Mouse (Mus musculus) liver (tissue): ENCODE results near the gene Sele.
"Not testable (repeated sequence)": the region's sequence is repeated elsewhere in the genome, so short reads cannot be mapped to it uniquely, and the experiment has no call there.

Experiments used
- DNase-seq: peaks from one replicate; pipeline ENCODE4 v3.0.0-alpha.2; 2020; ENCODE audit warnings: mixed read lengths

Sele gene

GRCm38 (mm10) chr1:164047934-164048333, at the start of gene Sele:
Gene Sele, plus strand, starts transcription at chr1:164048234.
- DNase-seq = no peak

DNA sequence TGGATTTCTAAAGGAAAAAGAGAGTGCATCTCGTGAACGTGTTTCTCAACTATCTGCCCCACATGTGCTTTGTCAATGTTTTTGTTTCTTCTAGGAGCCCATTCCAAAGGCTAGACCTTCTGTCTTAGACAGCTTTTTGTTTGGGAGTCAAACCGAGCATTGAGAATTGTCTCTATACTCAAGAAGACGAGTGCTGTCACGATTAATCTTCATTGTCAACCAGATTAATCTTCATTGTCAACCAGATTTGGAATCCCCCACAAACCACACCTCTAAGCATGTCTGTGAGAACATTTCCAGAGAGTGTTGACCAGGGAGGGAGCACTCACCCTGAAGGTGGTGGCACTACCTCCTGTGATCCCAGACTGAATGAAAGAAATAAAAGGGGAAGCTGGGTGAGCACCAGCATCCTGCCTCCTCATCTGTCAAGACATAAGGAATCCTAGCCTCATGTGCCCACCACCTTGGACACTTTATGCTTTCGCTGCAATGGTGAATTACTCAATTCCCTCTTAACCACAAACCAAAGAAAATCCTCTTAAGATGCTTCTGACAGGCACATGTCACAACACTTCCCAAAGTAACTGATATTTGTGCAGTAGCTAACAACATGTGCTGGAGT, 46.1 kb upstream of the Sele start:
- DNase-seq = no peak

- no peak for DNase-seq
Measured at GRCm38 (mm10) chr1:164004311-164004710, 43.7 kb upstream of the Sele start.

DNA sequence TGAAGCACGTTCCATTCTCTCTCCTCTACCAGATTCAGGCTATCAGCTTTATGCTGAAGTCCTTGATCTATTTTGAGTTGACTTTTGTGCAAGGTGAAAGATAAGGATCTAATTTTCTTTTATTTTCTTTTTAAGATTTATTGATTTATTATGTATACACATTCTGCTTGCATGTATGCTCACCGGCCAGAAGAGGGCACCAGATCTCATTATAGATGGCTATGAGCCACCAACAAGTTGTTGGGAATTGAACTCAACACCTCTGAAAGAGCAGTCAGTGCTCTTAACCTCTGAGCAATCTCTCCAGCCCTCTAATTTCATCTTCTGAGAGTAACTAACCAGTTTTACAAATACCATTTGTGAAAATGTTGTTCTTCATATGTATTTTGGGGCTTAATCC, 38.8 kb upstream of the Sele start:
- peak; percentile 25 for DNase-seq

GRCm38 (mm10) chr1:164014616-164015015, 33.4 kb upstream of the Sele start:
- DNase-seq = no peak

DNA sequence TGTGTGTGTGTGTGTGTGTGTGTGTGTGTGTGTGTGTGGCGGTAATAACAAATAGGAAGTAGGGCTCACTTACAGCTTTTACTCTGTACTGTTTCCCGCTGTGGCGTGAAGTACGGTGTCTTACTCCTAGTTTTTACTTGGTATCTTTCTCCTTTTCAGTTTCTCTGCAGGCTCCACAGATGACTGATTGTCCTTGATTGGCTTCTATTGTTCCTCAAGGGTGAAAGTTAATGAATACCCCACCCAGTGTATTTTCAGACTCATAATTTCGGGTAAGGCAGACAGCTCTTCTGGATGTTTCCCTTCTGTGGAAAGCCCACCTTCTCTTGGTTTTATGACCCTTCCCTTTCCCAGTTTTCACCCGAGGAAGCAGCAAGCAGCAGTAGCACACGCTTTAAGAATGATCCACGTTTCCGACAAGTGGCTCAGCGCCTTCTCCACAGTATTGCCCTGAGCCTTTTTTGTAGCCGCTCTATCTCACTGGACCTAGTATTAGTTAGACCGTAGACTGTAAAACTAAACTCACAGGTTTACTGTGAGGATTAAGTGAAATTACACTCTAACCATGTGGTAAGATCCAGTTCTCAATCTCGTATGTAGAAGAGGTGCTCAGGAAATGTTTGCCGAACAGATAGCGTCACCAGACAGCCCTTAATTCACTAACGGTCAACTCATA, 29.7 kb upstream of the Sele start:
- DNase-seq = no peak

GRCm38 (mm10) chr1:164019789-164020188, 28.2 kb upstream of the Sele start:
- DNase-seq = no peak

GRCm38 (mm10) chr1:164020746-164021145, 27.3 kb upstream of the Sele start:
- not testable (repeated sequence) for DNase-seq

DNA sequence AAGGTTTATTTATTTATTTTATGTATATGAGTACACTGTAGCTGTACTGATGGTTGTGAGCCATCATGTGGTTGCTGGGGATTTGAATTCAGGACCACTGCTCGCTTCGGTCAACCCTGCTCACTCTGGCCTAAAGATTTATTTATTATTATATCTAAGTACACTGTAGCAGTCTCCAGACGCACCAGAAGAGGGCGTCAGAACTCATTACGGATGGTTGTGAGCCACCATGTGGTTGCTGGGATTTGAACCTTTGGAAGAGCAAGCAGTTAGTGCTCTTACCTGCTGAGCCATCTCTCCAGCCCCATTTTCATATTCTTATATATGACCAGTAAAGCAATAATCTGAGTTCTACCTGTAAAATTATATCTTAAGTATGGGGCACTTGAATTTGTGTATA, 25.9 kb upstream of the Sele start:
- not testable (repeated sequence) for DNase-seq

DNA sequence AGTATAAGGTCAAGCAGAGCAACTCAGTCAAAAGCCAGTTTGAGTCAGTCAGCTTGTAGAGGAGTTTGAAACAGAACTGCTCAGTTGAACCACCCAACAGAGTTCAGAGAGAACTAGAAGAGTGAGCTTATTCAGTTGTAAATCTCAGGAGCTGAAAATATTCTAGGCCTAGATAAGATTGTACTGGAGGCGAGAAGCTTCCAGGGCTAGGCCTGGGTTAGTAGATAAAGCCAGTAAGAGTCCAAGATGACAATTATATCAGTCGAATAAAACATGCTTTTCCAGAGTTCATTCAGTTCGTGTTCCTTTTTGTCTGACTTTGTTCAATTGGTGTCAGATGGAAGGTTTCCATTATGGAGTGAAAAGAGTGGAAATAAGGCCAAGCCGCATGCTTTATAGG, 22.3 kb upstream of the Sele start:
- no peak for DNase-seq

DNA sequence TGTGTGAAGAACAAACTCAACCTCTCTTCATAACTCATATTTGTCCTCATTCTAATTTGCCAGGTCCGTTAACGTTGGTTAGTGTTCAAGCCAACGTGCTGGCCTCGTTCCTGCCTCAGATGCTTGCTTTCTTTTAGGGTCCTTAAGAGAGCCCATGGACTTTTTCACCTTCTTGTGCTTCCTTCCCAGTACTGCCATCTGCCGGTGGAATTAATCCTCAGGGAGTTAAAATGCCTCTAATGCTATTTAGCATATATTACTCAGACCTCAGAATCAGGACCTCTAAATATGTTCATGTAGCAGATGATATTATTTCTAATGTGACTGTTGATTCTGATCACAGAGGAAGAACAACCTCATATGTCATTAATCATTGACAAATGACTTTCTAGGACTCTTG, 20.6 kb upstream of the Sele start:
- no peak for DNase-seq

DNA sequence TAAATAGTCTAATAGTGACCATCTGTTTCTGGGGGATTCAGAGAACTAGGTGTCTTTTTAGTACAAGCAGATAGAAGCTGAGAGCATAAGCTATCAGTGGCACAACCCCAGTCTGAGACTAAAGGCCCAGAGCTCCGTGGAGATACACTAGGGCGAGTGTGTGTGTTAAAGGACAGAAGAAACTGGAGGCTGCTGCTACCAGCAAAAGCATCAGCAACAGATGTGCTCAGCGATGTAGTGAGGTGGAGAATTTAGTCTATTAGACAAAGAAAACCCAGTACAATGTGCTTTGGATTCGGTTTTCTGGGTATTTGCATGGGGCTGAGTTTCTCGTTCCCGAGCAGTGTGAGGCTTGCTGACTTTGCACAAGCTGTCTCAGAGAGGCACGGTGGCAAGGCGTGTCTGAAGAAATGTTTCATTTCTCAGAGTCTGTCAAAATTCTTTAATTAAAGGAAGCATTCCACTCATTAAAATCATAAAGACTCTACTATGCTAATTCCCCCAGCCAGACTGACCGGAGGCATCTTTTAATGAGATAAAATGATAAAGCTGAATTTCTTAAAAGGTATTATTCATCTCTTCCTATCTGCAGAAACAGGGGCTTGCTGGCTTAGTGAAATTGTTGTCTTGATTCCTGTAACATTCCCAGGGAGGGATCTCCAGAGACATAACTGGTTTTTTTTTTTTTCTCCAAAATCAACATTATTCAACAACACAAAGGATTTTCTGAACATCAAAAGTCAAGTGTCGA, 7.5 kb upstream of the Sele start:
- DNase-seq = no peak

- DNase-seq = no peak
Measured at GRCm38 (mm10) chr1:164043549-164043948, 4.5 kb upstream of the Sele start.

DNA sequence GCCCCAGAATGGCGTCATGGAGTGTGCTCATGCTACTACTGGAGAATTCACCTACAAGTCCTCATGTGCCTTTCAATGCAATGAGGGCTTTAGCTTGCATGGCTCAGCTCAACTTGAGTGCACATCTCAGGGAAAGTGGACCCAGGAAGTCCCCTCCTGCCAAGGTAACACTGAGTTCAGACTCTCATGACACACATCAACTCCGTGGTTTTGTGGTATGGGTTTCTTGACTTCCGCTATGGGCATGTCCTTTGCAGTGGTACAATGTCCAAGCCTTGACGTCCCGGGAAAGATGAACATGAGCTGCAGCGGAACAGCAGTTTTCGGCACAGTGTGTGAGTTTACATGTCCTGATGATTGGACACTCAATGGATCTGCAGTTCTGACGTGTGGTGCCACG, 5.5 kb downstream of the Sele start:
- no peak for DNase-seq

GRCm38 (mm10) chr1:164054800-164055199, 6.8 kb downstream of the Sele start:
- no peak for DNase-seq

- no peak for DNase-seq
Measured at GRCm38 (mm10) chr1:164060071-164060470, 12.0 kb downstream of the Sele start.

DNA sequence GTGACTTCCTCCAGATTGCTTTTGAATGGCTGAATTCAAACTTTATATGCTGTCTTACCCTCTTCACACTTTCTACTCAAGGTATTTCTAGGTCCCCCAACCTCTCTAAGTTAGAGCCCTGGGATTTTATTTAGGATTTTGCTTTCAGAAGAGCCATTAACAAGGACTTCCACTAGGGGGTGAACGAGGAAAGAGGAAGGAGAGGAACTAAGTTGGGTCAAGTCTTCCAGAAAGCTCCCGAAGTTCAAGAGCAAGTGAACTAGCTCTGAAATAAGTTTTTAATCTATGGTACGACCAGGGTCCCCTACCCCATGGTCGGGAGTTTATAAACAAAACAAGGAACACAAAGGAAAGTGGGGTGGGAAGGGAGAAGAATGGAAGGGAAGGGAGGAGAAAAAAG, 13.2 kb downstream of the Sele start:
- DNase-seq = no peak

GRCm38 (mm10) chr1:164061925-164062324, 13.9 kb downstream of the Sele start, which contains the start of gene Sell:
Gene Sell, plus strand, starts transcription at chr1:164061982.
- peak; percentile 7 for DNase-seq

DNA sequence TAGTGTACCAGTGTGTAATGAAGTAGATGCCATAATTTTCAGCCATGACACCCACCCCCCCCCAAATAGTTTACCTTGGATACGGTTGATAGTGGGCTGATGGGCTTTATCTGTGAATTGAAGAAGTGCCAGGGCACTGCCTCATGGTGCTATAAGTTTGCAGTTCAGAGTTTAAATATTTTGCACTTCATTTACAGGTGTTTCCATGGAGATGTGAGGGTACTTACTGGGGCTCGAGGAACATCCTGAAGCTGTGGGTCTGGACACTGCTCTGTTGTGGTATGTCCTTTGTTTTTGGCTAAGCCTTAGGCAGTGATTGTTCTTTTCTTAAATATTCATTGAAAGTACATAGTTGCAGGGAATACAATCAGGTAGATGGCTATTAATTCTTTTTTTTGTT, 14.8 kb downstream of the Sele start:
- DNase-seq = no peak

GRCm38 (mm10) chr1:164063745-164064144, 15.7 kb downstream of the Sele start:
- no peak for DNase-seq

- no peak for DNase-seq
Measured at GRCm38 (mm10) chr1:164069261-164069660, 21.2 kb downstream of the Sele start.

- DNase-seq = no peak
Measured at GRCm38 (mm10) chr1:164070461-164070860, 22.4 kb downstream of the Sele start.

DNA sequence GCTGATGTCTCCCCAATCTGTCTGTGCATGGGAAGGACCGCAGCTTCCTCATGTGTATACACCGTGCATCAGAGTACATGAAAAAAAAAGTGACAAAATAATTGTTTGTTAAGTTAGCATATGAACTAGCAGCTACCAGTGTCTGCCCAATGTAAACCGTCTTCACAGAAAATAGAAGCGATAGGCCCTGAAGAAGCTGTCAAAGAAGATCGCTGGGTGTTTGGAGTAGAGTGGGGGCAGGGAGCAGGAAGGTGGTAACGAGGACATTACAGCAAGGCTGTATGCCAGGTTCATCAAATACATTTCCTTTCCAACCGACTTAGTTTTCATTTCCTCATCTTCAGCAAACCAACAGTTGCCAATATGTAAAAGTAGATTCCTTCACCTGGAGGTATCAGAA, 23.1 kb downstream of the Sele start:
- DNase-seq = no peak

DNA sequence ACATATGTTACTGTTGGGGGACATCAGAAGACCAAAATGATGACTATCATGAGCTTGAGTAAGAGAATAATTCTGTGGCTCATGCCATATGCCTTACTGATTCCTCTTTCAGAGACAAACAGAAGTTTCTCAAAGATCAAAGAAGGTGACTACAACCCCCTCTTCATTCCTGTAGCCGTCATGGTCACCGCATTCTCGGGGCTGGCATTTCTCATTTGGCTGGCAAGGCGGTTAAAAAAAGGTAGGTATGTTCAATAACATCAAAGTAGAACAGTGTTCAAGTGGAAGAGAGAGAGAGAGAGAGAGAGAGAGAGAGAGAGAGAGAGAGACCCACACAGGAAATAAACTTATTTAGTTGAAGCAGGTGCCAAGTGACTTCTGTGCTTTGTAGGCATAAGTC, 24.0 kb downstream of the Sele start:
- DNase-seq = no peak
